Mouse (Mus musculus): ENCODE results near the gene Aatf. TPM values are rescaled to one million over a fixed set of nuclear protein-coding genes. Genes with fewer than 3 reads are reported as not detected.

The Aatf gene
- polyA plus RNA-seq, 1 experiment: 59.1 TPM

GRCm38 (mm10) chr11:84523321-84523831 is 10.1 kb upstream of the Aatf start:
- H3K27ac ChIP-seq (ENCODE audit: insufficient read depth, low read length): no peak overlapping the region
- no peak overlapping the region for H3K9ac ChIP-seq (ENCODE audit: low read depth, poor library complexity, severe bottlenecking)
- H3K4me3 ChIP-seq (ENCODE audit: low read depth, low read length): no peak overlapping the region
- H3K36me3 ChIP-seq (ENCODE audit: control insufficient read depth, insufficient read depth, low read length, poor library complexity, severe bottlenecking): no peaks in the 10 kb centered on the region
- H3K27me3 ChIP-seq (ENCODE audit: control insufficient read depth, insufficient read depth, low read length, poor library complexity, severe bottlenecking): peaks cover 85% of the 10 kb centered on the region
- no peaks in the 10 kb centered on the region for H3K4me1 ChIP-seq (ENCODE audit: control insufficient read depth, insufficient read depth, low read length)
- TF ChIP-seq CTCF (IDR thresholded peaks at IDR 0.05; ENCODE audit: low read depth, low read length) (no peak), EP300 (IDR thresholded peaks at IDR 0.05; ENCODE audit: insufficient read depth, low read depth, low read length) (no peak), POLR2A (IDR thresholded peaks at IDR 0.05; ENCODE audit: insufficient read depth, low read length) (no peak)
- no peaks in the 10 kb centered on the region for H3K9me3 ChIP-seq (replicated peaks; ENCODE audit: control insufficient read depth, insufficient read depth, low read length, poor library complexity, severe bottlenecking)

- Histone ChIP-seq H3K9me3 (replicated peaks; ENCODE audit: control insufficient read depth, insufficient read depth, low read length, poor library complexity, severe bottlenecking) (no peaks in the 10 kb centered on the region), H3K4me3 (ENCODE audit: low read depth, low read length) (0 out of 2 replicates have a peak overlapping the region, but pooled peaks have one; percentile 17), H3K9ac (ENCODE audit: low read depth, poor library complexity, severe bottlenecking) (no peak overlapping the region), H3K4me1 (ENCODE audit: control insufficient read depth, insufficient read depth, low read length) (no peaks in the 10 kb centered on the region), H3K27me3 (ENCODE audit: control insufficient read depth, insufficient read depth, low read length, poor library complexity, severe bottlenecking) (peaks cover 82% of the 10 kb centered on the region), H3K36me3 (ENCODE audit: control insufficient read depth, insufficient read depth, low read length, poor library complexity, severe bottlenecking) (no peaks in the 10 kb centered on the region), H3K27ac (ENCODE audit: insufficient read depth, low read length) (no peak overlapping the region)
- TF ChIP-seq CTCF (IDR thresholded peaks at IDR 0.05; ENCODE audit: low read depth, low read length) (no peak), POLR2A (IDR thresholded peaks at IDR 0.05; ENCODE audit: insufficient read depth, low read length) (no peak), EP300 (IDR thresholded peaks at IDR 0.05; ENCODE audit: insufficient read depth, low read depth, low read length) (no peak)
These were observed 9.4 kb upstream of the Aatf start for GRCm38 (mm10) chr11:84522577-84523320.

- H3K9ac ChIP-seq (ENCODE audit: low read depth, poor library complexity, severe bottlenecking): no peak overlapping the region
- H3K4me1 ChIP-seq (ENCODE audit: control insufficient read depth, insufficient read depth, low read length): no peaks in the 10 kb centered on the region
- no peaks in the 10 kb centered on the region for H3K9me3 ChIP-seq (replicated peaks; ENCODE audit: control insufficient read depth, insufficient read depth, low read length, poor library complexity, severe bottlenecking)
- no peak for TF ChIP-seq POLR2A (IDR thresholded peaks at IDR 0.05; ENCODE audit: insufficient read depth, low read length)
- TF ChIP-seq EP300 (IDR thresholded peaks at IDR 0.05; ENCODE audit: insufficient read depth, low read depth, low read length): no peak
- TF ChIP-seq CTCF (IDR thresholded peaks at IDR 0.05; ENCODE audit: low read depth, low read length): no peak
- no peak overlapping the region for H3K27ac ChIP-seq (ENCODE audit: insufficient read depth, low read length)
- no peak overlapping the region for H3K4me3 ChIP-seq (ENCODE audit: low read depth, low read length)
- H3K27me3 ChIP-seq (ENCODE audit: control insufficient read depth, insufficient read depth, low read length, poor library complexity, severe bottlenecking): peaks cover 76% of the 10 kb centered on the region
- H3K36me3 ChIP-seq (ENCODE audit: control insufficient read depth, insufficient read depth, low read length, poor library complexity, severe bottlenecking): no peaks in the 10 kb centered on the region
These were observed 8.5 kb upstream of the Aatf start for GRCm38 (mm10) chr11:84521751-84522299.

GRCm38 (mm10) chr11:84521071-84521390 is 7.7 kb upstream of the Aatf start:
- Histone ChIP-seq H3K27ac (ENCODE audit: insufficient read depth, low read length) (no peak overlapping the region), H3K4me3 (ENCODE audit: low read depth, low read length) (no peak overlapping the region), H3K4me1 (ENCODE audit: control insufficient read depth, insufficient read depth, low read length) (no peaks in the 10 kb centered on the region), H3K9me3 (replicated peaks; ENCODE audit: control insufficient read depth, insufficient read depth, low read length, poor library complexity, severe bottlenecking) (no peaks in the 10 kb centered on the region), H3K9ac (ENCODE audit: low read depth, poor library complexity, severe bottlenecking) (no peak overlapping the region), H3K36me3 (ENCODE audit: control insufficient read depth, insufficient read depth, low read length, poor library complexity, severe bottlenecking) (no peaks in the 10 kb centered on the region), H3K27me3 (ENCODE audit: control insufficient read depth, insufficient read depth, low read length, poor library complexity, severe bottlenecking) (peaks cover 77% of the 10 kb centered on the region)
- TF ChIP-seq EP300 (IDR thresholded peaks at IDR 0.05; ENCODE audit: insufficient read depth, low read depth, low read length) (no peak), POLR2A (IDR thresholded peaks at IDR 0.05; ENCODE audit: insufficient read depth, low read length) (no peak)

GRCm38 (mm10) chr11:84520269-84521070 is 7.1 kb upstream of the Aatf start:
- Histone ChIP-seq H3K36me3 (ENCODE audit: control insufficient read depth, insufficient read depth, low read length, poor library complexity, severe bottlenecking) (no peaks in the 10 kb centered on the region), H3K27ac (ENCODE audit: insufficient read depth, low read length) (no peak overlapping the region), H3K9me3 (replicated peaks; ENCODE audit: control insufficient read depth, insufficient read depth, low read length, poor library complexity, severe bottlenecking) (no peaks in the 10 kb centered on the region), H3K9ac (ENCODE audit: low read depth, poor library complexity, severe bottlenecking) (no peak overlapping the region), H3K27me3 (ENCODE audit: control insufficient read depth, insufficient read depth, low read length, poor library complexity, severe bottlenecking) (peaks cover 73% of the 10 kb centered on the region), H3K4me3 (ENCODE audit: low read depth, low read length) (peak overlapping the region; percentile 27), H3K4me1 (ENCODE audit: control insufficient read depth, insufficient read depth, low read length) (no peaks in the 10 kb centered on the region)
- TF ChIP-seq EP300 (IDR thresholded peaks at IDR 0.05; ENCODE audit: insufficient read depth, low read depth, low read length) (no peak), POLR2A (IDR thresholded peaks at IDR 0.05; ENCODE audit: insufficient read depth, low read length) (no peak), CTCF (IDR thresholded peaks at IDR 0.05; ENCODE audit: low read depth, low read length) (no peak)

All from ES-Bruce4 (cell line).